Mouse (Mus musculus): Measurements from ENCODE around the gene Adamts1.

DNA sequence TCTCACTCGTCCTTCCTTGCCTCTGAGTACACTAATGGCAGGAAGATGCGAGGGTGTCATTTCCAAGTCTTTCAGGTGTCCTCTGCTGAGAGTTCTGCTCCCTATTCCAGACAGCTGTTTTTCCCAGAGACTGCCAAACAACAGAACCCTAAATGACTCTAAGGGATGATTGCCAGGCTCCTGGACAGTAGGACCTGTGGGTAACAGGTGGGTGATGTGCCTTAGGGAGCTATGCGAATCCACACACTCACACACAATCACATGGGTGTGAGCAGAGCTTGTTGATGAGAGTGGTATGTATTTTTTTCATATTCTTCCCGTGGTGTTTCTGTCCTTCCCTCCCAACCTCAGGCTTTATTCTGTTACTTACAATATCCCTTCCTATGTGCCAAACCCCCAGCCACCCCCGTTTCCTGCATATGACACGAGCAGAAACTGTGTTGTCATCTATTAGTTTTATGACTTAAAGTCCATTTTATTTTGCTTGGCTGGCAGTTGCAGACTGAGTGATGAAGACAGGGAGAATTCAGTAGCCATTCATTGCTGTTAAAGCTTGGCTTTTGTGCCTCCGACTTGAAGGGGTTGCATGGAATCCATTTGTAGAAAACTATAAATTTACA, 41.8 kb downstream of the Adamts1 start:
- TF ChIP-seq CTCF (IDR thresholded peaks at IDR 0.05; ENCODE audit: low read depth, low read length) (no peak), POLR2AphosphoS5 (IDR thresholded peaks at IDR 0.05; ENCODE audit: insufficient replicate concordance, low read depth, low read length) (no peak)

All from G1E (cell line).